Mouse (Mus musculus) left cerebral cortex, adult 2 months (tissue): ENCODE measurements at regions not wholly inside any gene's neighbourhood (a gene's known extent, or its start where the extent isn't known, plus 50 kb on each side); places are given as distances from the start of the nearest gene placed in this dataset.

ENCODE experiments used
- DNase-seq, 2 experiments: peaks; one replicate each; pipeline ENCODE4 v3.0.0; 2021 to 2022; ENCODE audit warnings: low spot score in 2 of 2, mixed read lengths in 1 of 2; ENCODE audit errors: extremely low spot score in 1 of 2
- H3K27ac ChIP-seq: fragments of 200-600 bp; 2 replicates; pipeline ENCODE4 v1.8.1; 2022
- H3K4me3 ChIP-seq: fragments of 200-600 bp; 2 replicates; pipeline ENCODE4 v1.8.1; 2022
- CTCF ChIP-seq: fragments of 200-600 bp; IDR thresholded peaks from 2 replicates; pipeline ENCODE4 v1.8.1; 2022; ENCODE audit warnings: antibody characterized with exemption, mild to moderate bottlenecking, moderate library complexity
- intact Hi-C: fragments of 180-260 bp; cut with DNase I; formaldehyde crosslinking; loops from one replicate; pipeline ENCODE4 v1.15.1; 2025

- intact Hi-C loops: loop anchor here (10.0 kb wide), 1 partner anchor 57 kb away; the partner anchor contains the start of gene Ifng
- Histone ChIP-seq H3K27ac (no peak overlapping the region), H3K4me3 (no peak overlapping the region)
- DNase-seq: no peak
- TF ChIP-seq CTCF: no peak
These were observed 60.7 kb downstream of the Ifng start for GRCm38 (mm10) chr10:118501571-118501970.

GRCm38 (mm10) chr10:118504811-118505210 is 64.0 kb downstream of the Ifng start:
- no peak for TF ChIP-seq CTCF
- H3K4me3 ChIP-seq: no peak overlapping the region
- H3K27ac ChIP-seq: no peak overlapping the region
- no peak for DNase-seq
- intact Hi-C loops: loop anchor here (10.0 kb wide), 1 partner anchor 60 kb away; the partner anchor contains the start of gene Ifng

- no peak for TF ChIP-seq CTCF
- Histone ChIP-seq H3K4me3 (no peak overlapping the region), H3K27ac (no peak overlapping the region)
- no peak for DNase-seq
- intact Hi-C loops: loop anchor here (10.0 kb wide), 1 partner anchor 61 kb away; the partner anchor contains the start of gene Ifng
These were observed 65.3 kb downstream of the Ifng start for GRCm38 (mm10) chr10:118506154-118506553.

- Histone ChIP-seq H3K4me3 (no peak overlapping the region), H3K27ac (no peak overlapping the region)
- intact Hi-C loops: loop anchor here (10.0 kb wide), 1 partner anchor 63 kb away; the partner anchor contains the start of gene Ifng
- peak; percentile 64 for TF ChIP-seq CTCF
- no peak for DNase-seq
These were observed 66.8 kb downstream of the Ifng start for GRCm38 (mm10) chr10:118507630-118508029.

GRCm38 (mm10) chr10:118516839-118517238 is 76.0 kb downstream of the Ifng start:
- intact Hi-C loops: no loop called here
- no peak overlapping the region for H3K27ac ChIP-seq
- DNase-seq: no peak

GRCm38 (mm10) chr10:118517995-118518394 is 77.1 kb downstream of the Ifng start:
- no peak overlapping the region for H3K27ac ChIP-seq
- intact Hi-C loops: no loop called here
- H3K4me3 ChIP-seq: no peak overlapping the region
- no peak for DNase-seq
- TF ChIP-seq CTCF: no peak

More at GRCm38 (mm10) chr10:118516839-118517238, 76.0 kb downstream of the Ifng start:
- no peak overlapping the region for H3K4me3 ChIP-seq
- TF ChIP-seq CTCF: no peak

GRCm38 (mm10) chr10:118545966-118546365 is 105.1 kb downstream of the Ifng start:
- Histone ChIP-seq H3K4me3 (no peak overlapping the region), H3K27ac (no peak overlapping the region)
- intact Hi-C loops: loop anchor here (2.0 to 5.0 kb wide), 2 partner anchors 104 to 389 kb away; partner anchors contain the start of gene Ifng
- TF ChIP-seq CTCF: peak; percentile 67
- no peak for DNase-seq

- intact Hi-C loops: no loop called here
- no peak overlapping the region for H3K4me3 ChIP-seq
- DNase-seq: no peak
- TF ChIP-seq CTCF: no peak
- H3K27ac ChIP-seq: no peak overlapping the region
These were observed 109.4 kb downstream of the Ifng start for GRCm38 (mm10) chr10:118550201-118550600.

- intact Hi-C loops: no loop called here
- DNase-seq: no peak
- no peak overlapping the region for H3K27ac ChIP-seq
- no peak for TF ChIP-seq CTCF
- H3K4me3 ChIP-seq: no peak overlapping the region
These were observed 118.0 kb downstream of the Ifng start for GRCm38 (mm10) chr10:118558848-118559247.

- intact Hi-C loops: no loop called here
- no peak for TF ChIP-seq CTCF
- Histone ChIP-seq H3K27ac (no peak overlapping the region), H3K4me3 (no peak overlapping the region)
- DNase-seq: no peak
These were observed 123.2 kb downstream of the Ifng start for GRCm38 (mm10) chr10:118564041-118564440.

- Histone ChIP-seq H3K4me3 (0 out of 2 replicates have a peak overlapping the region, but pooled peaks have one; percentile 16), H3K27ac (no peak overlapping the region)
- peak in 1 of 2 experiments; percentile 32 for DNase-seq
- intact Hi-C loops: no loop called here
- TF ChIP-seq CTCF: no peak
These were observed 123.9 kb downstream of the Ifng start for GRCm38 (mm10) chr10:118564528-118565268.

GRCm38 (mm10) chr10:118568617-118569016 is 127.8 kb downstream of the Ifng start:
- no peak for DNase-seq
- intact Hi-C loops: no loop called here

More at GRCm38 (mm10) chr10:118568617-118569016, 127.8 kb downstream of the Ifng start:
- no peak for TF ChIP-seq CTCF
- Histone ChIP-seq H3K27ac (no peak overlapping the region), H3K4me3 (no peak overlapping the region)
